Mouse (Mus musculus): ENCODE measurements around the gene Hydin. TPM values are rescaled to one million over a fixed set of nuclear protein-coding genes. Genes with fewer than 3 reads are reported as not detected.
A peak's percentile ranks its signal among the peaks of the same experiment; 100 is the strongest.
"Not testable (repeated sequence)": the region's sequence is repeated elsewhere in the genome, so short reads cannot be mapped to it uniquely, and the experiment has no call there.

The Hydin gene
- total RNA-seq (2021): under 1 TPM; 0.06 TPM
- long read RNA-seq, experiment 1, partial matches to known transcripts: 0 of 3 reads
- long read RNA-seq, experiment 1, other reads (novel, unspliced or antisense): 3 of 3 reads
- long read RNA-seq, experiment 2, partial matches to known transcripts: 0 of 4 reads
- long read RNA-seq, experiment 2, other reads (novel, unspliced or antisense): 4 of 4 reads

GRCm38 (mm10) chr8:110266741-110267140, at the start of gene Hydin:
Gene Hydin, plus strand, starts transcription at chr8:110266977.
- DNase-seq: peak; percentile 78

- no peak for DNase-seq
These were observed 49.6 kb upstream of the Hydin start for GRCm38 (mm10) chr8:110217198-110217597.

- peak; percentile 100 for DNase-seq
These were observed 49.1 kb upstream of the Hydin start for GRCm38 (mm10) chr8:110217681-110218131.

- DNase-seq: no peak
These were observed 48.3 kb upstream of the Hydin start for GRCm38 (mm10) chr8:110218511-110218910.

GRCm38 (mm10) chr8:110220936-110221335, 45.8 kb upstream of the Hydin start:
- DNase-seq: peak; percentile 25

GRCm38 (mm10) chr8:110230803-110231202, 36.0 kb upstream of the Hydin start:
- DNase-seq: no peak

- no peak for DNase-seq
These were observed 24.2 kb upstream of the Hydin start for GRCm38 (mm10) chr8:110242278-110243177.

- no peak for DNase-seq
These were observed 22.2 kb upstream of the Hydin start for GRCm38 (mm10) chr8:110244566-110244965.

GRCm38 (mm10) chr8:110247238-110247637, 19.5 kb upstream of the Hydin start:
- DNase-seq: no peak

- DNase-seq: no peak
These were observed 12.8 kb upstream of the Hydin start for GRCm38 (mm10) chr8:110253986-110254385.

GRCm38 (mm10) chr8:110265796-110266305, 926 bp upstream of the Hydin start:
- DNase-seq: no peak

- no peak for DNase-seq
These were observed 491 bp downstream of the Hydin start for GRCm38 (mm10) chr8:110267268-110267667.

- no peak for DNase-seq
These were observed 3.9 kb downstream of the Hydin start for GRCm38 (mm10) chr8:110270659-110271058.

GRCm38 (mm10) chr8:110273394-110273793, 6.6 kb downstream of the Hydin start:
- DNase-seq: no peak

- DNase-seq: no peak
These were observed 8.9 kb downstream of the Hydin start for GRCm38 (mm10) chr8:110275465-110276258.

- no peak for DNase-seq
These were observed 9.4 kb downstream of the Hydin start for GRCm38 (mm10) chr8:110276259-110276560.

- no peak for DNase-seq
These were observed 45.9 kb downstream of the Hydin start for GRCm38 (mm10) chr8:110312715-110313114.

GRCm38 (mm10) chr8:110315826-110316225, 49.0 kb downstream of the Hydin start:
- DNase-seq: no peak

GRCm38 (mm10) chr8:110319586-110319985, 52.8 kb downstream of the Hydin start:
- DNase-seq: no peak

- no peak for DNase-seq
These were observed 54.7 kb downstream of the Hydin start for GRCm38 (mm10) chr8:110321446-110321845.

- no peak for DNase-seq
These were observed 57.3 kb downstream of the Hydin start for GRCm38 (mm10) chr8:110323981-110324574.

GRCm38 (mm10) chr8:110327120-110327519, 60.3 kb downstream of the Hydin start:
- not testable (repeated sequence) for DNase-seq
